Mouse (Mus musculus) liver, postnatal 0 days (tissue): ENCODE results near the gene 2010300C02Rik. TPM values are rescaled to one million over a fixed set of nuclear protein-coding genes. Genes with fewer than 3 reads are reported as not detected.

Experiments
- ATAC-seq: fragments of 200-750 bp; cut with Nextera tagmentation; 2 replicates; pipeline ENCODE4 v1.8.0; 2017; ENCODE audit warnings: mild to moderate bottlenecking, moderate library complexity
- DNase-seq: peaks from one replicate; pipeline ENCODE4 v3.0.0-alpha.2; 2016
- H3K27ac ChIP-seq: fragments of 300-500 bp; sonication (generic); 2 replicates; pipeline ENCODE4 v1.5.1; 2014; ENCODE audit warnings: antibody characterized with exemption, moderate library complexity, mild to moderate bottlenecking, low read depth
- H3K27me3 ChIP-seq: fragments of 300-500 bp; sonication (generic); 2 replicates; pipeline ENCODE4 v1.6.1; 2014; ENCODE audit warnings: low read length, control low read depth, mixed read lengths; ENCODE audit not compliant: insufficient read depth
- H3K36me3 ChIP-seq: fragments of 300-500 bp; sonication (generic); replicated peaks from 2 replicates; pipeline ENCODE4 v1.6.1; 2014; ENCODE audit warnings: mild to moderate bottlenecking, control low read depth, low read length, moderate library complexity, mixed read lengths; ENCODE audit not compliant: insufficient read depth
- H3K4me1 ChIP-seq: fragments of 300-500 bp; sonication (generic); 2 replicates; pipeline ENCODE4 v1.6.1; 2014; ENCODE audit warnings: antibody characterized with exemption, mild to moderate bottlenecking, control low read depth; ENCODE audit not compliant: insufficient read depth
- H3K4me2 ChIP-seq: fragments of 300-500 bp; sonication (generic); 2 replicates; pipeline ENCODE4 v1.6.1; 2014; ENCODE audit warnings: low read depth, mild to moderate bottlenecking, low read length, moderate library complexity, mixed read lengths
- H3K4me3 ChIP-seq: fragments of 300-500 bp; sonication (generic); 2 replicates; pipeline ENCODE4 v1.5.1; 2014; ENCODE audit warnings: low read depth, low read length
- H3K9ac ChIP-seq: fragments of 300-500 bp; sonication (generic); replicated peaks from 2 replicates; pipeline ENCODE4 v1.6.1; 2014; ENCODE audit warnings: mild to moderate bottlenecking, moderate library complexity
- H3K9me3 ChIP-seq: fragments of 300-500 bp; sonication (generic); 2 replicates; pipeline ENCODE4 v1.6.1; 2016; ENCODE audit warnings: mild to moderate bottlenecking, control low read depth, low read length, mixed read lengths
- CTCF ChIP-seq: sonication (generic); IDR thresholded peaks from 2 replicates; pipeline ENCODE4 v1.5.1; 2016; ENCODE audit warnings: antibody characterized with exemption, low read depth
- EP300 ChIP-seq: IDR thresholded peaks from 2 replicates; pipeline ENCODE4 v1.6.1; 2016; ENCODE audit warnings: antibody characterized with exemption, low read depth, mild to moderate bottlenecking
- WGBS: fragments of 180-500 bp; shearing (Covaris S2); extraction: QIAGEN DNeasy Blood & Tissue Kit; methylation state at CpG from one replicate; pipeline ENCODE4 v1.1.7; 2014; ENCODE audit not compliant: insufficient replicate concordance; 5-methylcytosine and 5-hydroxymethylcytosine counted together
- polyA plus RNA-seq: library from polyadenylated mRNA; unstranded; fragments of >200 nt; fragmentation: Nextera tagmentation; extraction: Ambion mirVana; gene quantifications from 2 replicates; pipeline ENCODE4 v1.2.1, GENCODE M21; 2015

Gene 2010300C02Rik
- polyA plus RNA-seq, 1 experiment from 2014 or later, result 0.20 TPM

- no peak for TF ChIP-seq CTCF
- no peak for TF ChIP-seq EP300
- ATAC-seq (peak; percentile 25; the same call in 1 of the 2 replicates), DNase-seq (no peak)
- Histone ChIP-seq H3K9ac (no peak overlapping the region), H3K36me3 (no peaks in the 10 kb centered on the region), H3K27me3 (no peaks in the 10 kb centered on the region), H3K4me1 (no peaks in the 10 kb centered on the region), H3K4me2 (no peak overlapping the region), H3K9me3 (no peaks in the 10 kb centered on the region), H3K4me3 (no peak overlapping the region), H3K27ac (no peak overlapping the region)
- WGBS, result 34% methylated on average over 8 of the region's 8 CpGs
Observed at GRCm38 (mm10) chr1:37694417-37694816, 25.5 kb downstream of the 2010300C02Rik start.

GRCm38 (mm10) chr1:37691179-37691578 lies 28.7 kb downstream of the 2010300C02Rik start:
- TF ChIP-seq CTCF (no peak), EP300 (no peak)
- Histone ChIP-seq H3K9me3 (no peaks in the 10 kb centered on the region), H3K9ac (no peak overlapping the region), H3K27me3 (no peaks in the 10 kb centered on the region), H3K4me2 (no peak overlapping the region), H3K27ac (no peak overlapping the region), H3K4me3 (no peak overlapping the region), H3K4me1 (no peaks in the 10 kb centered on the region), H3K36me3 (no peaks in the 10 kb centered on the region)
- WGBS, result 39% methylated on average over 8 of the region's 8 CpGs
- DNase-seq (peak; percentile 28), ATAC-seq (no peak)

GRCm38 (mm10) chr1:37690665-37691064 lies 29.2 kb downstream of the 2010300C02Rik start:
- no peak overlapping the region for H3K27ac ChIP-seq
- no peak overlapping the region for H3K4me3 ChIP-seq
- H3K27me3 ChIP-seq, result no peaks in the 10 kb centered on the region
- TF ChIP-seq CTCF (peak; percentile 44), EP300 (no peak)
- no peaks in the 10 kb centered on the region for H3K9me3 ChIP-seq
- 76% methylated on average over 5 of the region's 5 CpGs for WGBS
- H3K9ac ChIP-seq, result no peak overlapping the region
- H3K36me3 ChIP-seq, result no peaks in the 10 kb centered on the region
- ATAC-seq (no peak), DNase-seq (no peak)
- H3K4me1 ChIP-seq, result no peaks in the 10 kb centered on the region
- no peak overlapping the region for H3K4me2 ChIP-seq

- no peak for ATAC-seq
- H3K4me1 ChIP-seq, result no peaks in the 10 kb centered on the region
- WGBS, result 72% methylated on average over 6 of the region's 6 CpGs
- no peaks in the 10 kb centered on the region for H3K27me3 ChIP-seq
- no peak overlapping the region for H3K4me3 ChIP-seq
- no peaks in the 10 kb centered on the region for H3K9me3 ChIP-seq
- H3K9ac ChIP-seq, result no peak overlapping the region
- H3K27ac ChIP-seq, result no peak overlapping the region
- no peak overlapping the region for H3K4me2 ChIP-seq
- no peak for DNase-seq
- no peaks in the 10 kb centered on the region for H3K36me3 ChIP-seq
- TF ChIP-seq EP300 (no peak), CTCF (no peak)
Observed at GRCm38 (mm10) chr1:37689730-37690129, 30.2 kb downstream of the 2010300C02Rik start.

GRCm38 (mm10) chr1:37688351-37688750 lies 31.5 kb downstream of the 2010300C02Rik start:
- no peak overlapping the region for H3K9ac ChIP-seq
- H3K36me3 ChIP-seq, result no peaks in the 10 kb centered on the region
- DNase-seq (no peak), ATAC-seq (no peak)
- WGBS, result 56% methylated on average over 8 of the region's 8 CpGs
- H3K27ac ChIP-seq, result no peak overlapping the region
- H3K4me3 ChIP-seq, result no peak overlapping the region
- H3K4me1 ChIP-seq, result no peaks in the 10 kb centered on the region
- no peaks in the 10 kb centered on the region for H3K27me3 ChIP-seq
- TF ChIP-seq CTCF (no peak), EP300 (no peak)
- no peak overlapping the region for H3K4me2 ChIP-seq
- no peaks in the 10 kb centered on the region for H3K9me3 ChIP-seq

GRCm38 (mm10) chr1:37687515-37687914 lies 32.4 kb downstream of the 2010300C02Rik start:
- no peak overlapping the region for H3K4me2 ChIP-seq
- 78% methylated on average over 5 of the region's 5 CpGs for WGBS
- no peaks in the 10 kb centered on the region for H3K27me3 ChIP-seq
- no peak for DNase-seq
- H3K4me1 ChIP-seq, result no peaks in the 10 kb centered on the region
- no peak for ATAC-seq
- H3K9me3 ChIP-seq, result no peaks in the 10 kb centered on the region
- TF ChIP-seq CTCF (no peak), EP300 (no peak)
- no peaks in the 10 kb centered on the region for H3K36me3 ChIP-seq
- H3K4me3 ChIP-seq, result no peak overlapping the region
- no peak overlapping the region for H3K9ac ChIP-seq
- H3K27ac ChIP-seq, result no peak overlapping the region

- no peak overlapping the region for H3K4me2 ChIP-seq
- no peak overlapping the region for H3K27ac ChIP-seq
- 76% methylated on average over 15 of the region's 15 CpGs for WGBS
- H3K9ac ChIP-seq, result no peak overlapping the region
- no peak for TF ChIP-seq EP300
- no peak for TF ChIP-seq CTCF
- DNase-seq (no peak), ATAC-seq (no peak)
- H3K36me3 ChIP-seq, result no peaks in the 10 kb centered on the region
- H3K4me3 ChIP-seq, result no peak overlapping the region
- H3K9me3 ChIP-seq, result no peaks in the 10 kb centered on the region
- no peaks in the 10 kb centered on the region for H3K4me1 ChIP-seq
- no peaks in the 10 kb centered on the region for H3K27me3 ChIP-seq
Observed at GRCm38 (mm10) chr1:37686953-37687441, 32.9 kb downstream of the 2010300C02Rik start.
